Comparison of ENCODE assay signal across 9 mouse cellular contexts in genomic region chr17:53543591-53544324, GRCm38 (mm10). TPM values are rescaled to one million over a fixed set of nuclear protein-coding genes. Genes with fewer than 3 reads are reported as not detected.
DNase-seq lines count a peak whose midpoint lies in the region; ATAC-seq and TF ChIP-seq lines count a peak whose summit lies in the region.
"Had no signal": no experiment of that assay in that cellular context is flagged by ENCODE, and none has a peak within 500 bp of the region (broad histone marks: within the 10 kb centered on the region; RNA-seq: fewer than 3 reads in every experiment).

No protein-coding gene starts in this region.

- ATAC-seq in neural tube, embryonic 14.5 days (ENCODE audit: low read depth) = peak; percentile 34; the same call in 1 of the 2 replicates
- no peak for ATAC-seq in erythroblast, adult 5-6 weeks (replicated peaks; ENCODE audit: low FRiP score, poor library complexity, severe bottlenecking)

- no peaks in the 10 kb centered on the region for H3K36me3 ChIP-seq in neural tube, embryonic 14.5 days (ENCODE audit: control insufficient read depth, insufficient read depth, low read length)

- H3K4me1 ChIP-seq in cerebellum, adult 2 months (ENCODE audit: control insufficient read depth, insufficient read depth, low read length) = no peaks in the 10 kb centered on the region
- H3K4me1 ChIP-seq in neural tube, embryonic 14.5 days (ENCODE audit: control insufficient read depth, insufficient read depth, low read length) = no peaks in the 10 kb centered on the region

- H3K4me2 ChIP-seq in neural tube, embryonic 14.5 days (ENCODE audit: low read depth, low read length) = no peak overlapping the region

- no peaks in the 10 kb centered on the region for H3K27me3 ChIP-seq in cerebellum, adult 2 months (ENCODE audit: control insufficient read depth, insufficient read depth, low read length)
- no peaks in the 10 kb centered on the region for H3K27me3 ChIP-seq in neural tube, embryonic 14.5 days (ENCODE audit: control insufficient read depth, insufficient read depth, low read length)

- H3K9me3 ChIP-seq in neural tube, embryonic 14.5 days (ENCODE audit: control insufficient read depth, low read length) = no peaks in the 10 kb centered on the region

- WGBS in cerebellum, adult 2 months = 38% methylated on average over 9 of the region's 9 CpGs
- WGBS in neural tube, embryonic 14.5 days = 74% methylated on average over 9 of the region's 9 CpGs

- H3K27ac ChIP-seq in cerebellum, adult 2 months (ENCODE audit: insufficient read depth, low read length) = peak overlapping the region; percentile 67; the same call in 1 of the 2 replicates
- H3K27ac ChIP-seq in neural tube, embryonic 14.5 days (ENCODE audit: low read depth, low read length) = no peak overlapping the region

- TF ChIP-seq CTCF in cerebellum, adult 2 months (IDR thresholded peaks at IDR 0.05; ENCODE audit: borderline replicate concordance, insufficient read depth, low read depth, low read length) = no peak

- no peak overlapping the region for H3K9ac ChIP-seq in neural tube, embryonic 14.5 days (replicated peaks; ENCODE audit: low read depth, low read length)

- H3K4me3 ChIP-seq in cerebellum, adult 2 months (replicated peaks; ENCODE audit: insufficient read depth, low read depth, low read length) = no peak overlapping the region
- no peak overlapping the region for H3K4me3 ChIP-seq in neural tube, embryonic 14.5 days (ENCODE audit: low read depth, low read length)

- TF ChIP-seq POLR2A in cerebellum, adult 2 months (IDR thresholded peaks at IDR 0.05; ENCODE audit: borderline replicate concordance, insufficient read depth, low read length) = no peak

- peak in 1 of 2 experiments; percentile 44 for DNase-seq in cerebellum, adult 2 months
- no peak for DNase-seq in cerebellum, adult 11-12 months
- no peak for DNase-seq in neural tube, embryonic 10.5 days (ENCODE audit: extremely low spot score, low spot score)
- peak; percentile 53 for DNase-seq in heart, postnatal 4 days
- peak; percentile 68 for DNase-seq in lung, postnatal 14 days
- DNase-seq in thymus, postnatal 25 days = no peak

RNA-seq across cellular contexts. Expression of gene Pp2d1, which starts 4.5 kb away (rescaled TPM):
- polyA plus RNA-seq in cerebellum, adult 2 months (2012; rRNA removed) = not detected in 2 replicates
- 0.42 and 0.72 TPM in 2 replicates for polyA plus RNA-seq in neural tube, embryonic 14.5 days (2014; fragmentation: Nextera tagmentation; extraction: Ambion mirVana)
- not detected for total RNA-seq in heart, postnatal 4 days (2021)
- not detected in 2 replicates for total RNA-seq in erythroblast, adult 5-6 weeks (2015; ENCODE audit: low replicate concordance)
- 0.28 TPM in 1 of 2 replicates, not detected in the other for total RNA-seq in erythroblast, adult 5-6 weeks (2017; ENCODE audit: low replicate concordance)
- total RNA-seq: neutrophil, adult 5-6 weeks had no signal

RNA-seq across cellular contexts. Expression of gene Kat2b, which starts 22.9 kb away (rescaled TPM):
- polyA plus RNA-seq in cerebellum, adult 2 months (2012; rRNA removed) = 40.5 and 43.4 TPM in 2 replicates
- 10.3 and 11.2 TPM in 2 replicates for polyA plus RNA-seq in neural tube, embryonic 14.5 days (2014; fragmentation: Nextera tagmentation; extraction: Ambion mirVana)
- total RNA-seq in heart, postnatal 4 days (2021) = 10 to 100 TPM; 79.5 to 84.6 TPM
- total RNA-seq in erythroblast, adult 5-6 weeks (2015; ENCODE audit: low replicate concordance) = 19.0 and 27.9 TPM in 2 replicates
- total RNA-seq in erythroblast, adult 5-6 weeks (2017; ENCODE audit: low replicate concordance) = 30.8 and 42.5 TPM in 2 replicates

Comparison
In these comparisons a context has a peak if more than half of its experiments do, and no peak if none do; other contexts are left out.
1. DNase-seq: peak in heart, postnatal 4 days (single experiment) and lung, postnatal 14 days (single experiment); none in cerebellum, adult 11-12 months (single experiment), neural tube, embryonic 10.5 days (single experiment) and thymus, postnatal 25 days (single experiment).